Mouse (Mus musculus): ENCODE results near the gene Ctdspl.

GRCm38 (mm10) chr9:119080040-119080675, 153.9 kb downstream of the Ctdspl start:
- TF ChIP-seq CTCF (IDR thresholded peaks at IDR 0.05) (no peak), EP300 (IDR thresholded peaks at IDR 0.05) (no peak)
